ENCODE assay signal across 12 mouse cellular contexts in the genomic region with DNA sequence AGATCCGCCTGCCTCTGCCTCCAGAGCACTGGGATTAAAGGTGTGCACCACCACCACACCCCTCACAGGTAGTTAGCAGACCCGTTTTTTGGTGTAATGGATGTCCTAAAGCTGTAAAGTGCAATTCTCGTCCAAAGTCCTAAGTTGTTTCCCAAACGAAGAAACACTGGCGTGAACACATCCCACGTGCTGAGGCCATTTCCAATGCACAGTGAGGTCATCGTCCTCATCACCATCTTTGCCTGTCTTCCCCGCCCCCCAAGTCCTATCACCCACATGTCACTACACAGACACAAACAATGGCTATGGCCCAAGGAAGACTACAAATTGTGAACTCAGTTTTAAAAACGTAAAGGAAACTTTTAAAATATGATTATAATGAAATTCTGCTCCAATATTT. TPM values are rescaled to one million over a fixed set of nuclear protein-coding genes. Genes with fewer than 3 reads are reported as not detected.
DNase-seq lines count a peak whose midpoint lies in the region; ATAC-seq and TF ChIP-seq lines count a peak whose summit lies in the region.
"Had no signal": no experiment of that assay in that cellular context is flagged by ENCODE, and none has a peak within 500 bp of the region (broad histone marks: within the 10 kb centered on the region; RNA-seq: fewer than 3 reads in every experiment).

No protein-coding gene starts in this region.

- no peak for TF ChIP-seq CTCF in hindbrain, postnatal 0 days (IDR thresholded peaks at IDR 0.05; ENCODE audit: low read depth)

- no peaks in the 10 kb centered on the region for H3K36me3 ChIP-seq in heart, embryonic 10.5 days
- no peaks in the 10 kb centered on the region for H3K36me3 ChIP-seq in liver, embryonic 15.5 days (replicated peaks)
- H3K36me3 ChIP-seq in hindbrain, postnatal 0 days (ENCODE audit: insufficient read depth, low read length): no peaks in the 10 kb centered on the region
- H3K36me3 ChIP-seq: heart, embryonic 15.5 days; limb, embryonic 15.5 days had no signal

- intact Hi-C loops in heart, postnatal 36 days (cut with DNase I): loop anchor here (1.0 to 10.0 kb wide), 2 partner anchors 214 to 245 kb away; no protein-coding TSS in a partner anchor

- no peak overlapping the region for H3K9ac ChIP-seq in liver, embryonic 15.5 days
- H3K9ac ChIP-seq in hindbrain, postnatal 0 days (replicated peaks; ENCODE audit: low read length): no peak overlapping the region
- H3K9ac ChIP-seq: heart, embryonic 15.5 days; limb, embryonic 15.5 days had no signal

- no peak overlapping the region for H3K27ac ChIP-seq in heart, embryonic 10.5 days
- no peak overlapping the region for H3K27ac ChIP-seq in liver, embryonic 15.5 days (replicated peaks)
- H3K27ac ChIP-seq in hindbrain, postnatal 0 days: no peak overlapping the region
- H3K27ac ChIP-seq: heart, embryonic 15.5 days; limb, embryonic 15.5 days had no signal

- no peak for ATAC-seq in liver, embryonic 15.5 days (ENCODE audit: insufficient read depth)
- ATAC-seq in hindbrain, postnatal 0 days: no peak

- H3K4me3 ChIP-seq in heart, embryonic 10.5 days: peak overlapping the region; percentile 12; the same call in 1 of the 2 replicates
- no peak overlapping the region for H3K4me3 ChIP-seq in liver, embryonic 15.5 days (replicated peaks)
- H3K4me3 ChIP-seq in hindbrain, postnatal 0 days (ENCODE audit: low read length): no peak overlapping the region
- H3K4me3 ChIP-seq: heart, embryonic 15.5 days; limb, embryonic 15.5 days had no signal

- H3K27me3 ChIP-seq in heart, embryonic 10.5 days (ENCODE audit: insufficient read depth, poor library complexity, severe bottlenecking): no peaks in the 10 kb centered on the region
- peaks cover 36% of the 10 kb centered on the region for H3K27me3 ChIP-seq in liver, embryonic 15.5 days
- no peaks in the 10 kb centered on the region for H3K27me3 ChIP-seq in hindbrain, postnatal 0 days (ENCODE audit: insufficient read depth, low read length)
- H3K27me3 ChIP-seq: heart, embryonic 15.5 days had no signal

- H3K4me2 ChIP-seq in liver, embryonic 15.5 days: peak overlapping the region; percentile 35
- H3K4me2 ChIP-seq in hindbrain, postnatal 0 days (ENCODE audit: low read depth, low read length): peak overlapping the region; percentile 89
- H3K4me2 ChIP-seq: limb, embryonic 15.5 days had no signal

- H3K4me1 ChIP-seq in heart, embryonic 10.5 days: peaks cover 59% of the 10 kb centered on the region
- peaks cover 50% of the 10 kb centered on the region for H3K4me1 ChIP-seq in liver, embryonic 15.5 days (replicated peaks)
- H3K4me1 ChIP-seq in hindbrain, postnatal 0 days (ENCODE audit: insufficient read depth, low read length): peaks cover 10% of the 10 kb centered on the region; the same call in 1 of the 2 replicates

- WGBS in heart, embryonic 10.5 days: 61% methylated on average over 9 of the region's 9 CpGs
- whole genome bisulfite sequencing in liver, embryonic 15.5 days (ENCODE audit: insufficient replicate concordance): 57% methylated on average over 9 of the region's 9 CpGs
- WGBS in hindbrain, postnatal 0 days: 61% methylated on average over 9 of the region's 9 CpGs

- no peaks in the 10 kb centered on the region for H3K9me3 ChIP-seq in heart, embryonic 10.5 days
- no peaks in the 10 kb centered on the region for H3K9me3 ChIP-seq in liver, embryonic 15.5 days (replicated peaks)
- H3K9me3 ChIP-seq in hindbrain, postnatal 0 days (ENCODE audit: low read length): no peaks in the 10 kb centered on the region
- H3K9me3 ChIP-seq: heart, embryonic 15.5 days; limb, embryonic 15.5 days had no signal

- DNase-seq in heart, embryonic 10.5 days (ENCODE audit: low spot score): peak; percentile 50
- no peak for DNase-seq in heart, postnatal 36 days
- DNase-seq in liver: no peak
- DNase-seq in ES-CJ7 (ENCODE audit: low read depth, low spot score): peak; percentile 45
- no peak for DNase-seq in hindbrain, postnatal 0 days (ENCODE audit: low spot score)
- no peak for DNase-seq in T-cell, adult 2 months (ENCODE audit: low spot score)
- no peak for DNase-seq in thymus, adult 18-20 months
- DNase-seq: adrenal gland, postnatal 25 days; cerebellum, adult 8-10 months had no signal

RNA-seq across cellular contexts. Expression of a gene that starts 4.0 kb away (rescaled TPM):
- 55.0 and 59.9 TPM in 2 replicates for polyA plus RNA-seq in heart, embryonic 10.5 days (2016; fragmentation: Nextera tagmentation; extraction: Ambion mirVana)
- 10 to 100 TPM; 90.7 to 96.1 TPM for total RNA-seq in heart, postnatal 36 days (2021)
- polyA plus RNA-seq in liver, embryonic 15.5 days (2015; fragmentation: Nextera tagmentation; extraction: Ambion mirVana): 21.1 and 22.2 TPM in 2 replicates
- total RNA-seq in hindbrain, postnatal 0 days (2014; rRNA removed): 155 and 157 TPM in 2 replicates
- 108 and 115 TPM in 2 replicates for polyA plus RNA-seq in hindbrain, postnatal 0 days (2015; fragmentation: Nextera tagmentation; extraction: Ambion mirVana)

Comparison
In these comparisons a context has a peak if more than half of its experiments do, and no peak if none do; other contexts are left out.
1. DNase-seq: peak in heart, embryonic 10.5 days (single experiment) and ES-CJ7 (single experiment); none in heart, postnatal 36 days (0 of 2), liver (single experiment), hindbrain, postnatal 0 days (single experiment), T-cell, adult 2 months (single experiment) and thymus, adult 18-20 months (0 of 2).